Mouse (Mus musculus) midbrain, embryonic 12.5 days (tissue): Measurements from ENCODE around the gene Cd151. TPM values are rescaled to one million over a fixed set of nuclear protein-coding genes. Genes with fewer than 3 reads are reported as not detected.
A peak's percentile ranks its signal among the peaks of the same experiment; 100 is the strongest.

Experiments used
- ATAC-seq: fragments of 200-750 bp; cut with Nextera tagmentation; 2 replicates; pipeline ENCODE4 v1.8.0; 2017; ENCODE audit warnings: low read depth, moderate TSS enrichment, moderate library complexity; ENCODE audit not compliant: low FRiP score
- H3K27ac ChIP-seq: fragments of 300-500 bp; sonication (generic); replicated peaks from 2 replicates; pipeline ENCODE4 v1.5.1; 2016; ENCODE audit warnings: mild to moderate bottlenecking
- H3K27me3 ChIP-seq: fragments of 300-500 bp; sonication (generic); 2 replicates; pipeline ENCODE4 v1.6.1; 2016; ENCODE audit warnings: mild to moderate bottlenecking
- H3K36me3 ChIP-seq: fragments of 300-500 bp; sonication (generic); 2 replicates; pipeline ENCODE4 v1.6.1; 2016
- H3K4me1 ChIP-seq: fragments of 300-500 bp; sonication (generic); 2 replicates; pipeline ENCODE4 v1.6.1; 2016
- H3K4me2 ChIP-seq: fragments of 300-500 bp; sonication (generic); replicated peaks from 2 replicates; pipeline ENCODE4 v1.6.1; 2016; ENCODE audit warnings: mild to moderate bottlenecking, moderate library complexity
- H3K4me3 ChIP-seq: fragments of 300-500 bp; sonication (generic); 2 replicates; pipeline ENCODE4 v1.5.1; 2016; ENCODE audit warnings: mild to moderate bottlenecking
- H3K9ac ChIP-seq: fragments of 300-500 bp; sonication (generic); replicated peaks from 2 replicates; pipeline ENCODE4 v1.6.1; 2016; ENCODE audit warnings: mild to moderate bottlenecking, moderate library complexity
- H3K9me3 ChIP-seq: fragments of 300-500 bp; sonication (generic); 2 replicates; pipeline ENCODE4 v1.6.1; 2016; ENCODE audit warnings: mild to moderate bottlenecking
- WGBS: fragments of 180-500 bp; shearing (Covaris S2); methylation state at CpG from one replicate; pipeline ENCODE4 v1.1.7; 2016; 5-methylcytosine and 5-hydroxymethylcytosine counted together
- polyA plus RNA-seq: library from polyadenylated mRNA; unstranded; fragments of >200 nt; fragmentation: Nextera tagmentation; extraction: Ambion mirVana; gene quantifications from 2 replicates; pipeline ENCODE4 v1.2.1, GENCODE M21; 2016

The Cd151 gene
- polyA plus RNA-seq, 1 experiment from 2014 or later, result 15.6 TPM

DNA sequence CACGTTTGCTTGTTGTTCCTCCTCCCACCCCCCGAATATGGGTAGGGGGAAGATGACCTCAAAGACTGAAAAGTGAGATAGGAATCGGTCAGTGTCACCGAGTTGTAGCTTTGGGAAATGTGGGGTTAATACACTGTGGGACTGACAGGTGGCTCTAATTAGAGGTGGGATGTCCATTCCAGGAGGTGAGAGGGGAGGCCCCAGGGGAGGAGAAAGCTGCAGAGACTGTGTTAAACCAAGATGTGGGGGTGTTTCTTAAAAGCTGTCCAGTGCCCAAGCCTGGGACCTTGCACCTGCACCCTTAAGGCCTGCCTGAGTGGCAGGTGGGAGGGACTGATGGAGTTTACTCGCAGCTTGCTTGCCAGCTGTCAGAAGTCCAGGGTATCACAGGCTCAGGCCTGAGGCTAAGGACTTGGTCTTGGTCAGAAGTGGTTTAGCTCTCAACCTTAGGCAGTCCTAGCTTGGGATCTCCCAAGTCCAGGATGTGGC lies 4.8 kb upstream of the Cd151 start:
- Histone ChIP-seq H3K9ac (no peak overlapping the region), H3K9me3 (no peaks in the 10 kb centered on the region), H3K4me3 (peak overlapping the region; percentile 40; the same call in 1 of the 2 replicates), H3K4me2 (peak overlapping the region; percentile 54), H3K27ac (no peak overlapping the region), H3K4me1 (peaks cover 27% of the 10 kb centered on the region), H3K36me3 (peaks cover 15% of the 10 kb centered on the region; the same call in 1 of the 2 replicates), H3K27me3 (peaks cover 87% of the 10 kb centered on the region)
- no peak for ATAC-seq
- WGBS, result 19% methylated on average over 5 of the region's 5 CpGs

DNA sequence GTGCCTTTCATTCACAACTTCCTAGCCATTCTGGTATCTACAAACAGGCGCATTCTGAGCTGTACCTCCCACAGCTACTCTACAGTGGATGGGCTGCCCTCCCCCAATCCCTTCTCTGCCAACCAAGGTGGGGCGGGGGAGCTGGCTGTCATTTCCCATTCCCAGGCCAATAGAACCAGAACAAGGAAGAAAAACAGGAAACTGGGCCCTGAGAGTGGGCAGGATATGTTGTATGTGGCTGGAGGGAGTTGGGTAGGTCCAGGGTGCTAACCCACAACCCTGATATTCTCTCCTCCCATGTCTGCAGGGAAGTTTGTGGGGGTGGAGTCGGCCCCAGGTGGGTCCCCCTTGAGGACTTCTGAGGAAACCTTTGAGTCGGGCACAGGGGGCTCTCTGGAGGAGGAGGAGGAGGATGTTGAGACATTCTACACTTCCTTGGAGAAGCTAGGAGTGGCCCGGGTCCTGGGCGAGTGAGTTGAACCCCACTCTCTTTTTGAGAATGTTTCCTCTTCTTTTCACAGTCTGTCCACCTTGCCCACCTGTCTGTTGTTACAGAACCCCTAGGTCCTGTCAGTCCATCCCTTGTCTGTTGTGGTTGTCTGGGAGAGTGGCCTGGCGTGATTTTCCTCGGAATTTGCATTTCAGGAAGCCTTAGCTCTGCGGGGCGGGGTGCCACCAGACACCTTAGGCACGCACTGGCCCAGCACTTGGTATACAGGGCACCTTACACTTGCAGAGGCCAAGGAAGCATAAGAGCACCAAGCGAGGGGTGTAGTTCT lies 3.2 kb upstream of the Cd151 start:
- no peak for ATAC-seq
- 22% methylated on average over 12 of the region's 12 CpGs for WGBS
- H3K9me3 ChIP-seq, result no peaks in the 10 kb centered on the region
- H3K4me3 ChIP-seq, result peak overlapping the region; percentile 17
- 0 out of 2 replicates have a peak, but pooled peaks cover 11% of the 10 kb centered on the region for H3K36me3 ChIP-seq
- H3K4me2 ChIP-seq, result no peak overlapping the region
- no peak overlapping the region for H3K9ac ChIP-seq
- H3K27me3 ChIP-seq, result peaks cover 82% of the 10 kb centered on the region
- peaks cover 42% of the 10 kb centered on the region for H3K4me1 ChIP-seq
- H3K27ac ChIP-seq, result no peak overlapping the region

DNA sequence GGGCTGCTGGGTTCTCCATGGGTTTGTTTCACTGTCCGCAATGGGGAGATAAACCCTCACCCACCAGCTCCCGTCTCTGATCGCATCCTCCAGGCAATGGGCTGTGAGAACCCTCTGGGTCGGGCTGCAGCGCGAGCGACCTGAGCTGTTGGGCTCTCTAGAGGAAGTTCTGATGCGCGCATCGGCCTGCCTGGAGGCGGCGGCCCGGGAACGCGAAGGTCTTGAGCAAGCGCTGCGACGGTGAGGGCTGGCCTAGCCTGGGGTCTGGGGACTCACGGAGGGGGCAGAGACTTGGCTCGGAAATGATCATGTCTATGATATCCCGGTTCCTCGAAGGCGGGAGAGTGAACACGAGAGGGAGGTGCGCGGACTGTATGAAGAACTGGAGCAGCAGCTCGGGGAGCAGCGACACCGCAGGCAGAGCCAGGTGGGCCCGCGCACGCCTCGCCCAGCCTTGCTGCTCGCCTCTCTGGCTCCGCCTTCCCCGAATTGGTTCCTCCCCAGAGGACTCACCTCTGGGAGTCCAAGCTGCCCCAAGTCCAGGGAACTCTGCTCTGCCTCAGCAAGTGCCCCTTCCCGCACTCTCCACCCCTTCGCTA lies 2.5 kb upstream of the Cd151 start:
- Histone ChIP-seq H3K27ac (no peak overlapping the region), H3K9ac (no peak overlapping the region), H3K27me3 (peaks cover 75% of the 10 kb centered on the region), H3K36me3 (peaks cover 7% of the 10 kb centered on the region; the same call in 1 of the 2 replicates), H3K4me1 (peaks cover 49% of the 10 kb centered on the region), H3K4me3 (peak overlapping the region; percentile 17), H3K9me3 (no peaks in the 10 kb centered on the region), H3K4me2 (peak overlapping the region; percentile 25)
- 4% methylated on average over 33 of the region's 38 CpGs for WGBS
- ATAC-seq, result no peak

DNA sequence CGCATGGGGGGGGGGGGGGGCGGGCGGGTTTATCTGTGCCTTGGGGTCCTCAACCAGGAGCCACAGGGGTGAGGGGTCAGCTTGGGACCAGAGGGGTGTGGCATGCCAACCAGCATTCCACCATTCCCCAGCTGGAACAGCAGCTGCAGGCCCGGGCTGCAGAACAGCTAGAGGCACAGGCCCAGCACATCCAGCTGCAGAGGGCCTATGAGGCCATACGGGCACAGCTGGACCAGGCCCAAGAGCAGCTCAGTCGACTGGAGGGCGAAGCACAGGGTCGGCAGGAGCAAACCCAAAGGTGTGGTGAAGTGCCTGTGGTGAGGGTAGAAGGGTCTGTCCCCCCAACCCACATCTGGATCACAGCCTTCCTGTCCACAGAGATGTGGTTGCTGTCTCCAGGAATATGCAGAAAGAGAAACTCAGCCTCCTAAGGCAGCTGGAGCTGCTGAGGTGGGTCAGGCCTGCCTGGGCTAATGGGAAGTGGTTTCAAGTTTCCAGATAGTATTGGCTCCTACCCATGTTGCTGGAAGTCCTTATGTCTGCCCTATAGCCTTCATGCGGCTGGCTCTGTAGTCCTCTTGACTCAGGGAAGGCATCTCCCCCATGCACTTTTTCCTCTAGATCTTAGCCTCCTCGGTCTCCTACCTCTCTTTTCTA lies 1.7 kb upstream of the Cd151 start:
- no peak for ATAC-seq
- WGBS, result 43% methylated on average over 8 of the region's 10 CpGs
- Histone ChIP-seq H3K4me1 (peaks cover 54% of the 10 kb centered on the region), H3K9me3 (no peaks in the 10 kb centered on the region), H3K27ac (no peak overlapping the region), H3K9ac (no peak overlapping the region), H3K4me2 (no peak overlapping the region), H3K36me3 (peaks cover 10% of the 10 kb centered on the region), H3K27me3 (peaks cover 67% of the 10 kb centered on the region), H3K4me3 (peak overlapping the region; percentile 17; the same call in 1 of the 2 replicates)

GRCm38 (mm10) chr7:141466045-141466394 lies 1.2 kb upstream of the Cd151 start:
- Histone ChIP-seq H3K9me3 (no peaks in the 10 kb centered on the region), H3K9ac (no peak overlapping the region), H3K27me3 (peaks cover 62% of the 10 kb centered on the region), H3K27ac (no peak overlapping the region), H3K36me3 (peaks cover 15% of the 10 kb centered on the region), H3K4me2 (no peak overlapping the region), H3K4me3 (no peak overlapping the region), H3K4me1 (peaks cover 54% of the 10 kb centered on the region)
- 84% methylated on average over 7 of the region's 7 CpGs for WGBS
- ATAC-seq, result no peak

- H3K4me2 ChIP-seq, result peak overlapping the region; percentile 74
Observed at GRCm38 (mm10) chr7:141466607-141467148, 514 bp upstream of the Cd151 start.

DNA sequence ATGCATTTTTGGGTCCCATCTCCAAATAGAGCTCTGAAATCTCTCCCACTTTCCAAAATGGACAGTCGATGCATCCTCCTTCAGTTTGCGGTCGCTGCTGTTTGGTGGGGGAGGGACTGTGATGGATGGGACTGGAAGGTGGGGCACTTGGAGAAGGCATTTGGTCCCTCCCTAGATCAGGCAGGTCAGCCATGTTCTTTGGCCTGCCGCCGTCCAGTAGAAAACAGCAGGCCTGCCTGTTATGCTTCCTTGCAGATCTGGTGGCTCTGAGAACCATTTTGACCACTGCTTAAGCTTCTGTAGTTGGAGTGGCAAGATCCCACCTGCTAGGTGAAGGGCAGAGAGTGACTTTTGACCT lies 951 bp downstream of the Cd151 start:
- peak overlapping the region; percentile 83 for H3K9ac ChIP-seq
- peak overlapping the region; percentile 70 for H3K4me3 ChIP-seq
- 28% methylated on average over 5 of the region's 5 CpGs for WGBS
- ATAC-seq, result peak; percentile 23; the same call in 1 of the 2 replicates
- H3K27ac ChIP-seq, result peak overlapping the region; percentile 79
- H3K36me3 ChIP-seq, result peaks cover 32% of the 10 kb centered on the region
- no peaks in the 10 kb centered on the region for H3K9me3 ChIP-seq
- H3K27me3 ChIP-seq, result peaks cover 40% of the 10 kb centered on the region
- H3K4me2 ChIP-seq, result peak overlapping the region; percentile 74
- H3K4me1 ChIP-seq, result peaks cover 43% of the 10 kb centered on the region

More at GRCm38 (mm10) chr7:141466607-141467148, 514 bp upstream of the Cd151 start:
- peaks cover 55% of the 10 kb centered on the region for H3K27me3 ChIP-seq
- peak overlapping the region; percentile 70 for H3K4me3 ChIP-seq
- H3K4me1 ChIP-seq, result peaks cover 51% of the 10 kb centered on the region
- ATAC-seq, result no peak; the same call in 1 of the 2 replicates
- H3K27ac ChIP-seq, result no peak overlapping the region
- peaks cover 21% of the 10 kb centered on the region for H3K36me3 ChIP-seq
- peak overlapping the region; percentile 83 for H3K9ac ChIP-seq
- no peaks in the 10 kb centered on the region for H3K9me3 ChIP-seq
- WGBS, result 58% methylated on average over 10 of the region's 10 CpGs

GRCm38 (mm10) chr7:141468522-141469211 lies 1.5 kb downstream of the Cd151 start:
- peak; percentile 78 for ATAC-seq
- 21% methylated on average over 8 of the region's 8 CpGs for WGBS
- H3K4me2 ChIP-seq, result peak overlapping the region; percentile 74
- no peaks in the 10 kb centered on the region for H3K9me3 ChIP-seq
- peak overlapping the region; percentile 83 for H3K9ac ChIP-seq
- peaks cover 47% of the 10 kb centered on the region for H3K4me1 ChIP-seq
- peak overlapping the region; percentile 79 for H3K27ac ChIP-seq
- peaks cover 35% of the 10 kb centered on the region for H3K27me3 ChIP-seq
- H3K36me3 ChIP-seq, result peaks cover 32% of the 10 kb centered on the region
- peak overlapping the region; percentile 70 for H3K4me3 ChIP-seq

- ATAC-seq, result no peak
- Histone ChIP-seq H3K27me3 (peaks cover 28% of the 10 kb centered on the region), H3K4me3 (peak overlapping the region; percentile 70), H3K27ac (no peak overlapping the region; the same call in 1 of the 2 replicates), H3K36me3 (peaks cover 32% of the 10 kb centered on the region), H3K9ac (peak overlapping the region; percentile 41), H3K4me2 (peak overlapping the region; percentile 74), H3K9me3 (no peaks in the 10 kb centered on the region), H3K4me1 (peaks cover 52% of the 10 kb centered on the region)
- WGBS, result 69% methylated on average over 6 of the region's 6 CpGs
Observed at GRCm38 (mm10) chr7:141469352-141469751, 2.2 kb downstream of the Cd151 start.

DNA sequence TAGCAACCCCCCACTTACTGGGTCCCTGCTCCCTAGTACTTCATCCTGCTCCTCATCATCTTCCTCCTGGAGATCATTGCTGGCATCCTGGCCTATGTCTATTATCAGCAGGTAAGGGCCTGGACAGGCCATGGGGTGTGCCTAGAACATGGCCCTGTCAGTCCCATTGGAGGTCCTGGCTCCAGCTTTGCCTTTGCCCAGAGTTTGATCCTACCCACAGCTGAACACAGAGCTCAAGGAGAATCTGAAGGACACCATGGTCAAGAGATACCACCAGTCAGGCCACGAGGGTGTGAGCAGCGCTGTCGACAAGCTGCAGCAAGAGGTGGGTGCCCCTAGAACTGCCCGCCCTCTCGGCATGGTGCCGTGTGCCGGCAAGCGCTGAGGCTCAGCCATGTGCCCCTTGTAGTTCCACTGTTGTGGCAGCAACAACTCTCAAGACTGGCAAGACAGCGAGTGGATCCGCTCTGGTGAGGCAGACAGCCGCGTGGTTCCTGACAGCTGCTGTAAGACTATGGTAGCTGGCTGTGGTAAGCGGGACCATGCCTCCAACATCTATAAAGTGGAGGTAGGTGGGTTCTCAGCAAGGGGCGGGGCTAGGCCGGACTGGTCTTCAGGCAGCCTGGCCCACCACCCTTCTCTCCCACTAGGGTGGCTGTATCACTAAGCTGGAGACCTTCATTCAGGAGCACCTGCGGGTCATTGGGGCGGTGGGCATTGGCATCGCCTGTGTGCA lies 2.9 kb downstream of the Cd151 start:
- Histone ChIP-seq H3K27me3 (peaks cover 21% of the 10 kb centered on the region), H3K9me3 (no peaks in the 10 kb centered on the region), H3K4me1 (peaks cover 48% of the 10 kb centered on the region), H3K27ac (0 out of 2 replicates have a peak overlapping the region, but pooled peaks have one; percentile 10), H3K4me3 (0 out of 2 replicates have a peak overlapping the region, but pooled peaks have one; percentile 70), H3K9ac (0 out of 2 replicates have a peak overlapping the region, but pooled peaks have one; percentile 41), H3K4me2 (peak overlapping the region; percentile 74), H3K36me3 (peaks cover 32% of the 10 kb centered on the region)
- ATAC-seq, result no peak
- WGBS, result 91% methylated on average over 18 of the region's 18 CpGs

DNA sequence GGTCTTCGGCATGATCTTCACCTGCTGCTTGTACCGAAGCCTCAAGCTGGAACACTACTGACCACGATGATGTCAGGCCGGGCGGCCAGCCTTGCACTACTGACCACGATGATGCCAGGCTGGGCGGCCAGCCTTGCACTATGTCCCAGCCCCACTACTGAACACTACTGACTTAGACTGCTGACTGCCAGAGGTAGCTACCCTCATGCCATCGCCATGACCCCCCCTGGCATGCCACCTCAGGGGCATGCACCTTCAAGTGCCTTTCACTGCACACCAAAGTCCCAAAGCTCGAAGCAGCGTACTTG lies 3.4 kb downstream of the Cd151 start:
- Histone ChIP-seq H3K4me1 (peaks cover 51% of the 10 kb centered on the region), H3K27ac (no peak overlapping the region), H3K9ac (no peak overlapping the region), H3K9me3 (no peaks in the 10 kb centered on the region), H3K4me2 (no peak overlapping the region), H3K27me3 (peaks cover 18% of the 10 kb centered on the region), H3K4me3 (no peak overlapping the region), H3K36me3 (peaks cover 32% of the 10 kb centered on the region)
- 97% methylated on average over 10 of the region's 10 CpGs for WGBS
- ATAC-seq, result no peak
